Mouse (Mus musculus) adrenal gland, postnatal 36 days (tissue): ENCODE measurements at regions not wholly inside any gene's neighbourhood (a gene's known extent, or its start where the extent isn't known, plus 50 kb on each side); places are given as distances from the start of the nearest gene placed in this dataset. TPM values are rescaled to one million over a fixed set of nuclear protein-coding genes. Genes with fewer than 3 reads are reported as not detected.

Source experiments
- DNase-seq, 2 experiments: peaks; one replicate each; pipeline ENCODE4 v3.0.0; 2021; ENCODE audit warnings: mixed read lengths in 1 of 2
- microRNA-seq: library from miRNA; unstranded; fragments of <30 nt; microRNA quantifications from one replicate; pipeline ENCODE4 v1.2.0, GENCODE M21; 2021

GRCm38 (mm10) chr7:115380989-115381610 is 637.6 kb downstream of the Insc start:
- no peak for DNase-seq

- no peak for DNase-seq
These were observed 639.4 kb downstream of the Insc start for GRCm38 (mm10) chr7:115382876-115383275.

GRCm38 (mm10) chr7:115388874-115389273 is 645.4 kb downstream of the Insc start:
- DNase-seq, result no peak

GRCm38 (mm10) chr7:115392520-115392919 is 646.1 kb downstream of the Sox6 start:
- DNase-seq, result no peak

GRCm38 (mm10) chr7:115398202-115398601 is 640.4 kb downstream of the Sox6 start:
- no peak for DNase-seq

GRCm38 (mm10) chr7:115399461-115399860 is 639.1 kb downstream of the Sox6 start:
- DNase-seq, result no peak

- no peak for DNase-seq
These were observed 630.7 kb downstream of the Sox6 start for GRCm38 (mm10) chr7:115407889-115408288.

- peak in 1 of 2 experiments; percentile 3 for DNase-seq
These were observed 629.7 kb downstream of the Sox6 start for GRCm38 (mm10) chr7:115408915-115409314.

- no peak for DNase-seq
These were observed 627.9 kb downstream of the Sox6 start for GRCm38 (mm10) chr7:115410501-115411230.

GRCm38 (mm10) chr7:115411456-115411855 is 627.1 kb downstream of the Sox6 start:
- DNase-seq, result no peak

- DNase-seq, result no peak
These were observed 623.4 kb downstream of the Sox6 start for GRCm38 (mm10) chr7:115415147-115415561.

Small RNA genes lying in the stretch of these regions (microRNA-seq; reads per million reads assigned to microRNA genes)
- not detected for gene Gm27684
